Mouse (Mus musculus) G1E (cell line): ENCODE measurements around the gene Cs. TPM values are rescaled to one million over a fixed set of nuclear protein-coding genes. Genes with fewer than 3 reads are reported as not detected.

ENCODE experiments used
- ATAC-seq: 2 replicates; pipeline ENCODE4 v1.8.0; 2016; ENCODE audit warnings: mild to moderate bottlenecking; ENCODE audit not compliant: insufficient number of reproducible peaks, poor library complexity, low FRiP score, severe bottlenecking; ENCODE audit errors: extremely low read depth
- DNase-seq: peaks from one replicate; pipeline ENCODE4 v3.0.0; 2012; ENCODE audit warnings: low spot score
- H3K27me3 ChIP-seq: 2 replicates; pipeline ENCODE4 v1.6.1; 2012; ENCODE audit warnings: mild to moderate bottlenecking, low read length, inconsistent platforms; ENCODE audit not compliant: insufficient read depth
- H3K36me3 ChIP-seq: replicated peaks from 2 replicates; pipeline ENCODE3; 2012; ENCODE audit warnings: mild to moderate bottlenecking, inconsistent platforms
- H3K4me1 ChIP-seq: 2 replicates; pipeline ENCODE4 v1.6.1; 2012; ENCODE audit warnings: low read depth, low read length, inconsistent platforms, mixed read lengths; ENCODE audit not compliant: insufficient read depth
- H3K4me3 ChIP-seq: 2 replicates; pipeline ENCODE4 v1.5.1; 2012; ENCODE audit warnings: low read depth, mild to moderate bottlenecking, inconsistent platforms, low read length, moderate library complexity, mixed read lengths
- H3K9me3 ChIP-seq: replicated peaks from 2 replicates; pipeline ENCODE4 v1.6.1; 2012; ENCODE audit warnings: inconsistent platforms
- CTCF ChIP-seq: IDR thresholded peaks from 2 replicates; pipeline ENCODE4 v1.5.1; 2012; ENCODE audit warnings: low read depth, low read length, inconsistent platforms, mixed read lengths
- GATA1 ChIP-seq: IDR thresholded peaks from 2 replicates; pipeline ENCODE4 v1.6.1; 2012; ENCODE audit warnings: borderline replicate concordance, low read length, inconsistent platforms, mixed read lengths
- GATA2 ChIP-seq: IDR thresholded peaks from 2 replicates; pipeline ENCODE4 v1.6.1; 2012; ENCODE audit warnings: low read depth, low read length, inconsistent platforms, borderline replicate concordance
- POLR2AphosphoS5 ChIP-seq: IDR thresholded peaks from 2 replicates; pipeline ENCODE4 v1.6.1; 2012; ENCODE audit warnings: low read depth, low read length, inconsistent platforms; ENCODE audit not compliant: insufficient replicate concordance
- TAL1 ChIP-seq: conservative IDR thresholded peaks from 2 replicates; pipeline ENCODE4 v1.6.1; 2012; ENCODE audit warnings: low read depth, low read length, inconsistent platforms, mixed read lengths
- polyA plus RNA-seq: library from polyadenylated mRNA; stranded (reverse); fragments of >175 nt; gene quantifications from 2 replicates; pipeline ENCODE4 v1.2.3, GENCODE M21; 2012
- total RNA-seq, 2 experiments: library from RNA; stranded (forward) in 1 of 2; stranded (reverse) in 1 of 2; fragments of 200-1000 nt in 1 of 2; fragments of >200 nt in 1 of 2; fragmentation: Nextera tagmentation in 1 of 2; gene quantifications; 2 replicates each; pipeline ENCODE4 v1.2.3; 2014 to 2017

Cs gene
- total and polyA plus RNA-seq, 3 experiments = 56.6 to 323 (median 175) TPM

DNA sequence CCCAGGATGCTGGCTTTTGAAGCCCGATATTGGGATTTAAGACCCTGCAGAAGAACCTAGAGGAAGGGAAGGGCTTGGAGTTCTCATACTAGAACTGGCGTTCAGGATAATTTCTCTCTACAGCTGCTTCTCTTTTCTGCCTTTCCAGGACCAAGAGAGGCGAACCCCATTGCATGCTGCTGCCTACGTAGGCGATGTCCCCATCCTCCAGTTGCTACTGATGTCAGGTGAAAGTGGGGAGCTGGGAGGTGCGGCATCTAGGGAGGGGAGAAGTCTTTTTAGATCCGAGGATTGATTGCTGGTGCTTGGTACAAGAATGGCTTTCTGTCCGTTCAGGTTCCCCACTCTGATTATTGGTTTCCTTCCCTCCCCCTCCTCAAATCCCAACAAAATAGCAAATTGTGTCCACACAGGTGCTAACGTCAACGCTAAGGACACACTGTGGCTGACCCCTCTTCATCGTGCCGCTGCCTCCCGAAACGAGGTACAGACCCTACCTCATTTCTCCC, 40.5 kb downstream of the Cs start:
- TF ChIP-seq CTCF (no peak), GATA1 (no peak), GATA2 (no peak), TAL1 (no peak)
- no peaks in the 10 kb centered on the region for H3K9me3 ChIP-seq
- no peak for DNase-seq
- H3K4me3 ChIP-seq = peak overlapping the region; percentile 88
- H3K4me1 ChIP-seq = peaks cover 50% of the 10 kb centered on the region
- H3K36me3 ChIP-seq = peaks cover 49% of the 10 kb centered on the region
- H3K27me3 ChIP-seq = no peaks in the 10 kb centered on the region
- ATAC-seq = no peak

DNA sequence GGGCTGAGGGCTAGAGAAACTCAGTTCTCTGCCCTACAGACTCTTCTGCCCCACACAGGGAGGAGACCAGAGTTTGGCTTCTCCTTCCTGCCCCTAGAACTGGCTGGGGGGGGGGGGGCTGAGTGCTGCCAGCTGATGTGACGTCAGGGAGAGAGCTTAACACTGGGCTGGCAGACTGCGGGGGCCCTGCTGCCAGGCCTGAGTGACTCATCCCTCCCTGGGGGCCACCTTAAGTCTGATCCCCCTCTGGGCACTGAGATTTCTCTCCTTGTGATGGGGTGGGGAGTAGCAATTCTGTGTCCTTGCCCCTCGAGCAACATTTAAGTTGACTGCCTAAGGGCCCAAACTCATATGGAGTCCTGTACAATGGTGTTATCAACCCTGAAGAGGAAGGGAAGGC, 40.9 kb downstream of the Cs start:
- Histone ChIP-seq H3K4me1 (peaks cover 47% of the 10 kb centered on the region), H3K4me3 (peak overlapping the region; percentile 88; the same call in 1 of the 2 replicates), H3K27me3 (no peaks in the 10 kb centered on the region), H3K9me3 (no peaks in the 10 kb centered on the region), H3K36me3 (peaks cover 54% of the 10 kb centered on the region)
- DNase-seq = no peak
- no peak for TF ChIP-seq TAL1
- ATAC-seq = no peak

DNA sequence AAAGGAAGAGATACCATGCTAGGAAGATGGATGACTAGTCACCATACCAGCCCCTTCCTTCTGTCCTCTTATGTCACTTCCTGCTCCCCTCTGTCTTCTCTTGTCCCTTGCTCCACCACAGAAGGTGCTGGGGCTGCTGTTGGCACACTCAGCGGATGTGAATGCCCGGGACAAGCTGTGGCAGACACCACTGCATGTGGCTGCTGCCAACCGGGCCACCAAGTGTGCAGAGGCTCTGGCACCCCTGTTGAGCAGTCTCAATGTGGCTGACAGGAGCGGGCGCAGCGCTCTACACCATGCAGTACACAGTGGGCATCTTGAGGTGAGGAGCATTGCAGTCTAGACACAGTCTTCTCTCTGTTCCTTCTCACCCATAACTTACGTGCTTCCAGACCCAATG, 41.7 kb downstream of the Cs start:
- peak overlapping the region; percentile 20; the same call in 1 of the 2 replicates for H3K4me3 ChIP-seq
- no peak for DNase-seq
- no peaks in the 10 kb centered on the region for H3K9me3 ChIP-seq
- peaks cover 47% of the 10 kb centered on the region for H3K4me1 ChIP-seq
- no peak for ATAC-seq
- H3K36me3 ChIP-seq = peaks cover 62% of the 10 kb centered on the region
- no peak for TF ChIP-seq POLR2AphosphoS5
- no peak for TF ChIP-seq TAL1
- TF ChIP-seq GATA1 = no peak
- TF ChIP-seq GATA2 = no peak
- no peak for TF ChIP-seq CTCF
- H3K27me3 ChIP-seq = no peaks in the 10 kb centered on the region

DNA sequence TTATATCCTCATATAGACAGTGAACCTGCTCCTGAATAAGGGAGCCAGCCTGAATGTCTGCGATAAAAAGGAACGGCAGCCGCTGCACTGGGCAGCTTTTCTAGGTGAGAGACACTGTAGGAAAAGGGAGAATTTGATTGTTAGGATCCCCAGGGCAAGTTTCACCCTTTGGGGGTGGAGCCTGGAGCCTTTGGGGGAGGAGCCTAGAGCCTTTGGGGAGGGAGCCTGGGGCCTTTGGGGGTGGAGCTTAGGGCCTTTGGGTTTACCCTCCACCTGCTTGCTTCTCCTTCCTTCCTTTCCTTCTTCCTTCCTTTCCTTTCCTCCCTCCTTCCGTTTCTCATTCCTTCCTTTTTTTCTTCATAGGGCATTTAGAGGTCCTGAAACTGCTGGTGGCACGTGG, 43.0 kb downstream of the Cs start:
- H3K4me3 ChIP-seq = no peak overlapping the region
- H3K27me3 ChIP-seq = no peaks in the 10 kb centered on the region
- ATAC-seq (no peak), DNase-seq (no peak)
- no peaks in the 10 kb centered on the region for H3K9me3 ChIP-seq
- TF ChIP-seq TAL1 (no peak), GATA2 (no peak), GATA1 (no peak), POLR2AphosphoS5 (no peak)
- H3K4me1 ChIP-seq = peaks cover 47% of the 10 kb centered on the region
- peaks cover 75% of the 10 kb centered on the region for H3K36me3 ChIP-seq

DNA sequence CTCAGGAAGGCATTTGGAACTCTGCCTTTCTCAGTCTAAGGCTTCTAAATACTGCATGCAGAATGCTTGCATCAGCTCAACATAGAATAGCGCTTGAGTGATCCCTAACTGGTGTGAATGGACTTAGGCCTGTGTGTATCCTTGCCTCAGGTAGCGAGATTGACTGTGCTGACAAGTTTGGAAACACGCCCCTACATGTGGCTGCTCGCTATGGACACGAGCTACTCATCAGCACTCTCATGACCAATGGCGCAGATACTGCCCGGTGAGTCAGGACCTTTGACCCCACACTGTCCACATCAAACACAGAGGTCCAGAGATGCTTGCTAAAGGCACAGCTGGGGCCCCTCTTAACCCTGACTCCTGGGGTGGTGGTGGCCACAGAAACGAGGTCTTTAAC, 44.9 kb downstream of the Cs start:
- TF ChIP-seq CTCF = no peak
- no peak for TF ChIP-seq TAL1
- TF ChIP-seq POLR2AphosphoS5 = no peak
- TF ChIP-seq GATA1 = no peak
- TF ChIP-seq GATA2 = no peak
- ATAC-seq (no peak), DNase-seq (no peak)
- no peaks in the 10 kb centered on the region for H3K27me3 ChIP-seq
- H3K9me3 ChIP-seq = no peaks in the 10 kb centered on the region
- H3K36me3 ChIP-seq = peaks cover 94% of the 10 kb centered on the region
- peaks cover 41% of the 10 kb centered on the region for H3K4me1 ChIP-seq
- H3K4me3 ChIP-seq = no peak overlapping the region

DNA sequence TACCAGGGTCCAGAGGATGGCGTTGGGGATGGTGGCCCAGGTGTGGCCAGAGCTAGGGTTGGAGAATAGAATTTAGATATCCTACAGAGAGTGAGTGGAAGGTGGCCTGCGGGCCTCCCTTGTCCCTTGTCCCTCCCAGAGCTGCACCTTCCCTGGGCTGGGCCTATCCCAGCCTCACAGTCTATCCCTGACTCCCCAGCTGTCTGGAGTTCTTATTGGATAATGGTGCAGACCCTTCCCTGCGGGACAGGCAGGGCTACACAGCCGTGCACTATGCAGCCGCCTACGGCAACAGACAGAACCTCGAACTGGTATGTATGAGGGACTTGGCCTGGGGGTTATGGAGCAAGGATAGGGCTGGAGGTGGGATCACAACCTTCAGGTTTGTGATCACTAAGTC, 48.4 kb downstream of the Cs start:
- no peak for TF ChIP-seq GATA1
- no peak for TF ChIP-seq TAL1
- no peak for TF ChIP-seq GATA2
- no peak for TF ChIP-seq POLR2AphosphoS5
- TF ChIP-seq CTCF = no peak
- ATAC-seq (no peak), DNase-seq (no peak)
- Histone ChIP-seq H3K9me3 (no peaks in the 10 kb centered on the region), H3K36me3 (peaks cover 98% of the 10 kb centered on the region), H3K27me3 (no peaks in the 10 kb centered on the region), H3K4me1 (peaks cover 34% of the 10 kb centered on the region), H3K4me3 (no peak overlapping the region)

DNA sequence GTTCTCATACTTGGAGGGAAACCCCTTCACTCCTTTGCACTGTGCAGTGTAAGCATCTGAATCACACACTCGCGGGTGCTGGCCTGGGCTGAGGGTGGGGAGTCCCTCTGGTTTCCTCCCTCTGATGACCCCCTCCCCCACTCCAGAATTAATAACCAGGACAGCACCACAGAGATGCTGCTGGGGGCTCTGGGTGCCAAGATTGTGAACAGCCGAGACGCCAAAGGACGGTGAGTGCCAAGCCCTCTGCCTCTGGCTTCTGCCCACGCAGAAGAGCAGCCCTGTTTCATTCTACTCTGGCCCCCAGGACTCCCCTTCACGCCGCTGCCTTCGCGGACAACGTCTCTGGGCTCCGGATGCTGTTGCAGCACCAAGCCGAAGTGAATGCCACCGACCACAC, 51.4 kb downstream of the Cs start:
- H3K36me3 ChIP-seq = peaks cover 100% of the 10 kb centered on the region

More for the DNA sequence above, 51.4 kb downstream of the Cs start:
- Histone ChIP-seq H3K4me1 (peaks cover 35% of the 10 kb centered on the region), H3K4me3 (0 out of 2 replicates have a peak overlapping the region, but pooled peaks have one; percentile 10), H3K27me3 (no peaks in the 10 kb centered on the region), H3K9me3 (no peaks in the 10 kb centered on the region)
- TF ChIP-seq TAL1 = no peak
- ATAC-seq (no peak), DNase-seq (no peak)
